Mouse (Mus musculus): ENCODE measurements at regions not wholly inside any gene's neighbourhood (a gene's known extent, or its start where the extent isn't known, plus 50 kb on each side); places are given as distances from the start of the nearest gene placed in this dataset.

DNA sequence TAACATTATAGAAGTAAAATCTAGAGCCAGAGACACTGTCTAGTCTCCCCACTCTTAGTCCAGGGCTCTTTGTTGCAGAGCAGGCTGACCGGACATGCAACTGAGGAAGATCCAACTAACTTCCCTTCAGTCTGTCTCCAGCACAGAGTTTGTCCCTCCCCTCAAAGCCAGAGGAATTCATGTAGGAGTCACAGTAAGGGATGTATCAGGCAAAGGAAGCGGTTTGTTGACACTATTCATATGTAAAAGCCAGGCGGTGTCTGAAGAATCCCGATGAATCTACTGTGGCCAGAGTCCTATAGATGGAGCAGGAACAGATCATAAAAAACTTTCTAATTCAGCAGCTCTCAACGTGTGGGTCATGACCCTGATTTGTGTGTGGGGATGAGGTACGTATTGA, 179.7 kb upstream of the Foxn2 start:
- TF ChIP-seq POLR2A (IDR thresholded peaks at IDR 0.05; ENCODE audit: borderline replicate concordance, extremely low read depth, insufficient read depth, insufficient read length, poor library complexity, severe bottlenecking): no peak
- TF ChIP-seq CTCF (IDR thresholded peaks at IDR 0.05; ENCODE audit: borderline replicate concordance, extremely low read depth, insufficient read depth, insufficient read length): no peak
